Mouse (Mus musculus) cortical plate, adult 2 months (tissue): ENCODE results near the gene Bola1.

Experiments used
- CTCF ChIP-seq: fragments of 200-500 bp; IDR thresholded peaks from 2 replicates; pipeline ENCODE4 v1.5.1; 2011; ENCODE audit warnings: mild to moderate bottlenecking, control low read depth, low read length; ENCODE audit not compliant: insufficient read depth; ENCODE audit errors: extremely low read depth
- POLR2A ChIP-seq: fragments of 200-500 bp; IDR thresholded peaks from 2 replicates; pipeline ENCODE4 v1.6.1; 2011; ENCODE audit warnings: mild to moderate bottlenecking, low read length, control low read depth; ENCODE audit not compliant: insufficient read depth; ENCODE audit errors: extremely low read depth

- TF ChIP-seq POLR2A (no peak), CTCF (no peak)
Measured at GRCm38 (mm10) chr3:96160222-96160802, 59.2 kb downstream of the Bola1 start.
